Mouse (Mus musculus) CH12.LX (cell line): Measurements from ENCODE around the gene Keap1.

Experiments used
- MAFK ChIP-seq: IDR thresholded peaks from 2 replicates; pipeline ENCODE4 v1.6.1; 2011; ENCODE audit warnings: low read length, improper control_type of control experiment; ENCODE audit not compliant: insufficient replicate concordance
- MAZ ChIP-seq: IDR thresholded peaks from 2 replicates; pipeline ENCODE4 v1.6.1; 2012; ENCODE audit warnings: low read depth, mild to moderate bottlenecking, inconsistent platforms, low read length, improper control_type of control experiment, moderate library complexity
- POLR2A ChIP-seq: IDR thresholded peaks from 2 replicates; pipeline ENCODE4 v1.6.1; 2011; ENCODE audit warnings: low read depth, mild to moderate bottlenecking, improper control_type of control experiment, low read length
- ZMIZ1 ChIP-seq: IDR thresholded peaks from 2 replicates; pipeline ENCODE4 v1.6.1; 2012; ENCODE audit warnings: low read depth, mild to moderate bottlenecking, inconsistent platforms, low read length, improper control_type of control experiment

DNA sequence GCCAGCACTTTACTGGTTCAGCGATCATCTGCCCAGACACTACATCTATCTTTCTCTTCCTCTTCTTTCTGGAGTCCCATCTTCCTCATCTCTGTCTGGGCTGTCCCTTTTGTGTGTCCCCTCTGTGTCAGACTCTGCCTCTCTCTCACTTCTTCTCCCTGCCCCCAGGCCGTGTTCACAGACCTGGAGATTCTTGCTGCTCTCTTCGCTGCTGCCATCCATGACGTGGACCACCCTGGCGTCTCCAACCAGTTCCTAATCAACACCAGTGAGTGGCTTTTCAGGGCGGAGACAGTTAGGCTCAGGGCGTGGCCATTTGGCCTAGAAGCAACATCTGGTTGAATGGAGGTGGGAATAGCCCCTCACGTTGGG, 35.0 kb downstream of the Keap1 start:
- TF ChIP-seq POLR2A = no peak
- TF ChIP-seq MAZ = no peak
- no peak for TF ChIP-seq MAFK
- no peak for TF ChIP-seq ZMIZ1
